Mouse (Mus musculus) NIH3T3 (cell line): ENCODE results near the gene Prss48.

Experiments used
- DNase-seq: peaks from one replicate; pipeline ENCODE4 v3.0.0-alpha.2; 2012; ENCODE audit warnings: low read depth

Prss48 gene

GRCm38 (mm10) chr3:86002423-86002822 lies at the start of gene Prss48:
Gene Prss48, minus strand, starts transcription at chr3:86002491.
- no peak for DNase-seq

DNA sequence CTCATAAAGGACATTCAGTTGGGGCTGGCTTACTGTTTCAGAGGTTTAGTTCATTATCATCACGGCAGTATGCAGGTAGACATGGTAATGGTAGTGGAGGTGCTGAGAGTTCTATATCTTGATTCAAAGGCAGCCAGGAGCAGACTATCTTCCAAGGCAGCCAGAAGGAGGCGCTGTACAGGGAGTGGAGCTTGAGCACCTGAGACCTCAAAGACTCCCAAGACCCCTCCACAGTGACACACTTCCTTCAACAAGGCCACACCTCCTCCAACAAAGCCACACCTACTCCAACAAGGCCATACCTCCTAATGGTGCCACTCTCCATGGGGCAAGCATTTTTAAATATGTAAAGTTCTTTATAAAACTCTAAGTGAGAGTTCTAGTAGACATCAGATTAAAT lies 46.8 kb upstream of the Prss48 start:
- DNase-seq: no peak

- DNase-seq: no peak
Measured at GRCm38 (mm10) chr3:86047686-86048408, 45.6 kb upstream of the Prss48 start.

DNA sequence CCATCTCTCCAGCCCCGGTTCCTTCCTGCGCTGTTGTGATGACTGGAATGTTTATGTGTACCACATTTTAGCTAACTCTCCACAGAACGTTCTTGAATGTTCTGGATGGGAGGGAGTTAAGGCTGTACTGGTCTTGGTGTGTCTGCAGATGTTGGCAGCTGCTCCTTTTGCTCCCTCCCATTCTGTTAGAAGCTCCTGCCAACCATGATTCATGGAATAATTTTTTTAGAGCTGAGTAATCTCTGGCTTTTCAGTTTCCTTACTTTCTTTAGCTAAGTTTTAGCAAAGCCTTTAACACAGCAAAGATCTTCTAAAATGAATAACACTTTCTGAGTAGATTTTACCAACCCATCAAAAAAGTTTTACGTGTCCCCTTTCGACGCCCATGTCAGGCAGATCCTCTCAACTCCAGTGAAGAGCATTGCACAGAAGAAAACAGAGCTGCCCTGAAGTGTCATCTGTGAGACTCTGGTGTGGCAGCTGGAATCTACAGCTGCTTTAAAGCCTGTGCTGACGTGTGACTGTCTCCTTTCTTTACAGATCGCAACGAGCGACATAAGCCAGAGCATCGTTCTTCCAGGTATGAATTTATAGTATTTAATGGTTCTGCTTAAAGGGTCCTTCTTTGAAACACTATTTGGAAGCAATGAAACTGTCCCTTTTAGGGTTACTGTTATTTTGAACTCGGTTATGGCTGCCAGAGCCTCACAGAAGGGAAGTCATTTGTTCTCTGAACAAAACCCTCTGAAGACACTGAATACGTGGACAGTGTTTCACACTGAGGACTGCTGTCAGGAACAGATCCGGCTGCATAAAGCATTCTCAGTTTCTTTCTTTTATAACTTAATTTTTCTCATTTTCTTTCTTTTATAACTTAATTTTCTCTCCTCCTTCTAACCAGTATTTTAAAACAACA lies 38.3 kb upstream of the Prss48 start:
- DNase-seq: peak; percentile 96

DNA sequence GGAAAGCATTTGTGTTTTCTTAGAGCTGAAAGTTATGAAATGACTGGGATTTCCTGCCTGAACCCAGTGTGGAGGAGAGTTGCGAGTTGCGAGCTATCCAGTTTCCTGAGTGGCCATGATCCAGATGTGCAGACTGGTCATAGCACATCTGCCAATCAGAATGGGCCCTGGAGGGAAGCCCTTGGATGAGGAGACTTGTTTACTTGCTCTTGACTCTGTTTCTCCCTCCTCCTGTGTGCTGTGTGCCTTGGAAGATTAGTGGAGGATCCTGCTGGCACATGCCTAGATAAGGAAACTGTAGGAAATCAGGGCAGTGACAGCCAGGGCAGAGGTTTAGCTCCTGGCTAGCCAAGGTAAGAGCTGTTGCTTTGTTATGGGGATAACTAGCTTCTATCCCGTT lies 36.4 kb upstream of the Prss48 start:
- DNase-seq: peak; percentile 87

GRCm38 (mm10) chr3:86037926-86038484 lies 35.7 kb upstream of the Prss48 start:
- DNase-seq: peak; percentile 44

- no peak for DNase-seq
Measured at GRCm38 (mm10) chr3:86033455-86034090, 31.3 kb upstream of the Prss48 start.

- peak; percentile 26 for DNase-seq
Measured at GRCm38 (mm10) chr3:86030566-86030965, 28.3 kb upstream of the Prss48 start.

DNA sequence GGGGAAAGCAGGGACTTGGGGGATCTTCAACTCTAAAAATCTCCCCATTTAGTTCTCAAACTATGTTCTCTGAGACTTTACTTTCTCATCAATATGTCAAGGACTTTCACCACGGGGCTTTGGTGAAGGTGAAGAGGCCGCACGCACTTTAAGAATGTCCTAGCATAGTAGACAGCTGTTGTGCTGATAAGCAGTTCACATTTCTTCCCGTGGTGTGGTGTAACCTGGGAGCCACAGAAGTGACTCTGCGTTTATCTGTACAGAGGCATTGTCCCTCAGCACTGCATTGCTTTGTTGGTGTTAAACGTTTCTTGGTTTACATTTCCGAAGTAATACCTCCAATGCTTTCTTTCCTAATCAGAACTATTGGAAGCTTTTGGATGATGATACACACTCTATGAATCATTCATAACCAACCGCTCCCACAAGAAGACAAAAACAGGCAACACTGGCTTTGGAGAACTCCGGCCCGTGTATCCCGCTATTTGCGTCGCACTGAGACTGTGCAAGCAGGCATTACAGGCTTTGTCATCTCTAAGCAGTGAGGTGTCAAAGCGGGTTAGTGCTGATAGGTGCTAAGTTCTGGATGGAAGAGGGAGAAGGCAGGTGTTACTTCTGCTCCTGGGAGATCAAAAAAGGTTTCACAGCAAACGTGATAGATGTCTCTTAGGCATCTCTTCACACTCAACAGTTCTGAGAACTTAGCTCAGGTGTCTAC lies 26.5 kb upstream of the Prss48 start:
- DNase-seq: no peak

GRCm38 (mm10) chr3:86025341-86026137 lies 23.2 kb upstream of the Prss48 start:
- no peak for DNase-seq

DNA sequence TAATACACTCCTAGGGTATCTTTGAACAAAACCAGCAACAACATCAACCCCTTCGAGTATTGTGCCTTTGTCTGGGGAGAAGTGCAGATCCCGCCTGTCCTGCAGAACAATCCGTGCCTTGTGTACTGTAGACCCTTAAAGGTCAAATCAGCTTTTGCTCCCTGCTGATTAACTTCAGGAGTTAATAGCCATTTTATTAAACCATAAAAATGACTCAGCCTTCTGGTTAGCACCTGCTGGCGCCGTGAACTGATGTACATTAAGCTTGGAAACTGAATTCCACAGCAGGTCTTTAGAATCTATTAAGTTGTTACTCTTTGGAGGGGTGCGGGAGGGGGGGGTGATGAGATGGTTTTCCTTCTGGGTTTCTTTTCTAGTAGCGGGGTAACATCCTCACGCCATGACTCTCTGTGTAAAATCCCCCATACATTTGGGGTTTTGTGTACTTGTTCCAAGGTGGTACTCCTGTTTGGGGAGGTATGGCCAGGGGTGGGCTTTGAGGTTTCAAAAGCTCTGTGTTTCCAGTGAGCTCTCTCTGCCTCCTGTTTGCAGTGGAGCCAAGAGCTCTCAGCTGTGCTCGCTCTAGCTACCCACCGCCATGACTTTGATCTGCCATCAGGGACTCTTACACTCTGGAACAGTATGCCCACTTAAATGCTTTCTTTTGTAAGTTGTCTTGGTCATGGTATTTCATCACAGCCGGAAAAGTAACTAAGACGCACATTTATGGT lies 21.9 kb upstream of the Prss48 start:
- no peak for DNase-seq

- no peak for DNase-seq
Measured at GRCm38 (mm10) chr3:86021651-86022050, 19.4 kb upstream of the Prss48 start.

DNA sequence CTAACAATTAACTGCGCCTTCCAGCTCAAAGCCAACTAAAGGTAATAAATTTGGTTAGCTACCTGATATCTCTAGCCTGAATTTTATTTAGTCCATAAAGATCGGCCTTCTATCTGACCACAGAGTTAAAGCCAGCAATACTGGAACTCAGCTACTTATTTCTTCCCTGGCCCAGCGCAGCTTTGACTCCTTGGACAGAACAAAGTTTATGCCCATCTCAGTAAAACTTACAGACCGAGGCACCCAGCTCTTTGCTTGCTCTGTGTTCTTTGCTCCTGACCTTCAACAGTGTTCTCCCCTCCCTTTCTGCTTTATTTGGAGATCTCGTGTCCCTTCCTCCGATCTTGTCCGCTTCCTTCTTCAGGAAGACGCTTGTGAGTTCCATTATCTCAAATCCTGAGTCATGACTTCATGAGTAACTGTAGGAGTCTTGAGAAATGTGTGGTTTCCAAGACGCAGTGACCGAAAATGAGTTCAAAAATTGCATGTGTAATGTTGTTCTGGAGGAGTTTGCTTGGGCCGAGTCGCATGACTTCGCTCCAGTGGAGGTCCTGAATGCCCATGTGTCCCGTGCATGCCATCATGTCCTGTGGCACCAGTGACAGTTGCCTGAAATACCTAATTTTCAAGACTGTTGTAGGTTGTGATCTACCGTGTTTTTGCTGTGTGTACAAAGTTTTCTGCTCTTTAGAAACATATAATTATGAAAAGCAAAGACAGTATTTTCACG lies 18.8 kb upstream of the Prss48 start:
- DNase-seq: peak; percentile 80

- no peak for DNase-seq
Measured at GRCm38 (mm10) chr3:86017484-86017883, 15.2 kb upstream of the Prss48 start.

DNA sequence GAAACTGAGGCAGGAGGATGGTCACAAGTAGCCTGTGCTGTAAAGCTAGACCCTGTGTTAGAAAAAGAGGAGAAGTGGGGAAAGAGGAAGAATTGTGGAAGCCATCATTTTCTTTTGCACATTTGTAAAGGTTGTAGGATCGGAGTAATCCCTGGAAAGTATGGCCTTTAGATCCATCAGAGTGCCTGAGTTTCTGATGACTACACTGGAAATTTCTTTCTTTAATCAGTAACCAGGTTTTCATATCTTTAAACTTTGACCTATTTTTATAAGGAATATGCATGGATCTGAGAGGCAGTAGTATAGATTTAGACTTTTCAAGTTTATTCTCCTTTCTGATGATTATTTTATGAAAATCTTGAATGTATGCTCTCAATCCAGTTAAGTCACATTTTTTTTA lies 14.7 kb upstream of the Prss48 start:
- no peak for DNase-seq

DNA sequence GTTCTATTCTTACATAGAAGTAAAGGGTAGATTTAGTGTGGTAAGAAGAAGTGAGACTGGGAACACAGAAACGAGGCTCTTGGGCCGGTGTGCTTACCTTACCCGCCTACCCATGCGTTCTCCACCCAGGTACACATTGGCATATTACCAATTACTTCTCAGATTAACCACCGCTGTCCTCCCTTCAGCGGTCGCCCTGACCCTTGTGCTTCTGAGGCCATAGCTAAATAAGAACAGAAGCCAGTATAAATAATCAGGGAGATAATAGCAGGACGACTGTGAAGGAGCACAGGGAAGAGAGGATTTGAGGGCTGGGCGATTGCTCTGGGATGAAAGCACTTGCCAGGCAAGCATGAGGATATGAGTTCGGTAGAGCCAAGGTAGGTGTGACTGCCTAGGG lies 11.5 kb upstream of the Prss48 start:
- DNase-seq: no peak

DNA sequence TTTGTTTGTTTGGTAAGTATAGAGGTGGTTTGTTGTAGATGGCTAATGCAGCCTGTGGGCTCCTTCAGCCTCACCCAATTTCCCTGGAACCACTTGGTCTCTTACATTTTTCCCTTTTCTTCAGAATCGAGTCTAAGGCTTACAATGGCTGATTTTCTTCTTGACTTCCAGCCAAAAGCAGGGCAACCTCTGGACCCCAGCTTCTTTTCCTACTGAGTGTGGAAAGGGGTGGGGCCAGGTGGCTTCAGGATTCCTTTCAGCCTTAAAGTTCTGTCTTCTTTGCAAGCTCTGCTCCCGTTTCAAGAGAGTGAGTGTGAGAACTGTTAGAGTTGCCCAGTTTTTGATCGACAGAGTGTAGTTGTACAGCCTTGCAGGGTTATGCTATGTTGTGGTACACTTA lies 9.5 kb upstream of the Prss48 start:
- no peak for DNase-seq

GRCm38 (mm10) chr3:86011373-86011772 lies 9.1 kb upstream of the Prss48 start:
- DNase-seq: no peak

DNA sequence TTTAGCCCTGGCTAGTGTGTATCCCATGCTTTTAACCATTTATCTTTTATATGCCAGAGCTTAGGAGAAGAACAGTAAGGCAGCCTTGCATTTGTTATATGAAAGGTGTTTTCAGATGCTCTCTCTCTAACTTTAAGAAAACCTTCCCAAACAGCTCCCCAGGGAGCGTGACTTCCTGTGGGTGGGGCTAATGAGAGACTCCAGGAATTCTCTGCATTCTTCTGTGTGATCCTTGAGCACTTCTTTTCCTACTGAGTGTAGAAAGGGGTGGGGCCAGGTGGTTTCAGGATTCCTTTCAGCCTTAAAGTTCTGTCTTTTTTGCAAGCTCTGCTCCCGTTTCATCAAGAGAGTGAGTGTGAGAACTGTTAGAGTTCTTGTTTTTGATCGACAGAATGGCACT lies 8.3 kb upstream of the Prss48 start:
- peak; percentile 21 for DNase-seq

DNA sequence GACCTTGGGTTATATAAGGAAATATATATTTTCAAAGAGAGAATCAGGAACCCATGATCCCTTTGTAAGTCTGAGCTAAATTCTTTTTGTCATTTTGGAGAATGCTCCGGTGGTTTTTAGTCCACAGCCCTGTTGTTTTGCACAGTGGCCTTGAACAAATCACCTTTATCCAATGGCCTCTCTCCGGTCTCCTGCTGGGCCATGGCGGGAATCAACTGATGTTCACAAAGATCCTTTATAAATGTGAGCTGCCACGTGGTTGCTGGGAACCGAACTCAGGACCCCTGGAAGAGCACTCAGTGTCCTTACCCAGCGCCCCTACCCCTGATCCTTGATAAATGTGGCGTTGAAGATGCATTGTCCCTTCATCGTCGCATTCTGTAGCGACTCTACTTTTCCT lies 2.5 kb upstream of the Prss48 start:
- no peak for DNase-seq
